Mouse (Mus musculus) heart, embryonic 14.5 days (tissue): ENCODE measurements around the gene Kalrn. TPM values are rescaled to one million over a fixed set of nuclear protein-coding genes. Genes with fewer than 3 reads are reported as not detected.

Experiments
- ATAC-seq: fragments of 200-750 bp; cut with Nextera tagmentation; 2 replicates; pipeline ENCODE4 v1.8.0; 2017; ENCODE audit warnings: low read depth, moderate TSS enrichment; ENCODE audit not compliant: insufficient number of reproducible peaks, insufficient read depth, low FRiP score
- H3K27ac ChIP-seq, 2 experiments: fragments of 200-500 bp in 1 of 2; fragments of 300-500 bp in 1 of 2; sonication (generic) in 1 of 2; replicated peaks in 1 of 2; 2 replicates each; pipeline ENCODE4 v1.5.1; 2012 to 2014; ENCODE audit warnings: low read depth in 2 of 2, low read length in 2 of 2, control low read depth in 1 of 2, mild to moderate bottlenecking in 1 of 2, mixed read lengths in 1 of 2; ENCODE audit not compliant: control insufficient read depth in 1 of 2, insufficient read depth in 1 of 2
- H3K27me3 ChIP-seq: fragments of 300-500 bp; sonication (generic); 2 replicates; pipeline ENCODE4 v1.6.1; 2014; ENCODE audit warnings: mild to moderate bottlenecking, low read length, control low read depth; ENCODE audit not compliant: control insufficient read depth, insufficient read depth
- H3K36me3 ChIP-seq: fragments of 300-500 bp; sonication (generic); 2 replicates; pipeline ENCODE4 v1.6.1; 2014; ENCODE audit warnings: mild to moderate bottlenecking, control low read depth, low read length, mixed read lengths; ENCODE audit not compliant: control insufficient read depth, insufficient read depth
- H3K4me1 ChIP-seq, 2 experiments: fragments of 200-500 bp in 1 of 2; fragments of 300-500 bp in 1 of 2; sonication (generic) in 1 of 2; 2 replicates each; pipeline ENCODE4 v1.6.1; 2012 to 2014; ENCODE audit warnings: low read length in 2 of 2, control low read depth in 1 of 2, mixed read lengths in 1 of 2; ENCODE audit not compliant: control insufficient read depth in 2 of 2, insufficient read depth in 2 of 2
- H3K4me2 ChIP-seq: fragments of 300-500 bp; sonication (generic); 2 replicates; pipeline ENCODE4 v1.6.1; 2014; ENCODE audit warnings: mild to moderate bottlenecking, low read length
- H3K4me3 ChIP-seq, 2 experiments: fragments of 200-500 bp in 1 of 2; fragments of 300-500 bp in 1 of 2; sonication (generic) in 1 of 2; 2 replicates each; pipeline ENCODE4 v1.5.1; 2012 to 2014; ENCODE audit warnings: low read length in 2 of 2, mild to moderate bottlenecking in 2 of 2, control low read depth in 1 of 2, low read depth in 1 of 2, moderate library complexity in 1 of 2; ENCODE audit not compliant: control insufficient read depth in 1 of 2, insufficient read depth in 1 of 2
- H3K9ac ChIP-seq: fragments of 300-500 bp; sonication (generic); 2 replicates; pipeline ENCODE4 v1.6.1; 2014; ENCODE audit warnings: mild to moderate bottlenecking, low read length
- H3K9me3 ChIP-seq: fragments of 300-500 bp; sonication (generic); 2 replicates; pipeline ENCODE4 v1.6.1; 2016; ENCODE audit warnings: low read length, control low read depth; ENCODE audit not compliant: control insufficient read depth
- WGBS: fragments of 180-500 bp; shearing (Covaris S2); extraction: QIAGEN DNeasy Blood & Tissue Kit; methylation state at CpG from one replicate; pipeline ENCODE4 v1.1.7; 2014; 5-methylcytosine and 5-hydroxymethylcytosine counted together
- polyA plus RNA-seq: library from polyadenylated mRNA; unstranded; fragments of >200 nt; fragmentation: Nextera tagmentation; extraction: Ambion mirVana; gene quantifications from 2 replicates; pipeline ENCODE4 v1.2.1, GENCODE M21; 2014

Kalrn gene
- polyA plus RNA-seq, 1 experiment from 2014 or later: 33.4 TPM

DNA sequence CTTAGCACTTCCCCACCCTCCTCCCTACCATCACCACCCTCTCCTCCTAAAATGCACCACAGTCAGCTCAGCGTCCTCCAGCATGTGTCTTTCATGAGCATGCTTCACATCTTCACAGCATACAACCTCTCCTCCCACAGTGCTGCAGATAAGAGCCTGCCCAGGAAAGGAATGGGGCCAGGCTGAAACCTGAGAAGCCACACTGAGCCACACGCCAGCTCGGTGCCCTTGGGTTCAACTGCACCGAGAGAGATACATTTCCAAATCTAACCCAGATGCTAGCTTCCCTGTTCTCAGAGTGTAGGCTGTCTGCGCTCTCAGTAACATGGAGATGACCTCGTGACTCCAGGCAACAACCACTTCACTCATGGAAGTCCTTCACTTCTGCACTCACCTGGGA, 151.9 kb downstream of the Kalrn start:
- Histone ChIP-seq H3K9me3 (no peaks in the 10 kb centered on the region), H3K4me3 (no peak overlapping the region), H3K27me3 (no peaks in the 10 kb centered on the region), H3K27ac (peak overlapping the region in 1 of 2 experiments; percentile 44; a peak in 2 of 4 replicates), H3K9ac (no peak overlapping the region), H3K4me2 (peak overlapping the region; percentile 28), H3K4me1 (peaks cover 26 to 37% of the 10 kb centered on the region in 2 experiments), H3K36me3 (no peaks in the 10 kb centered on the region)
- 11% methylated on average over 6 of the region's 6 CpGs for WGBS
- ATAC-seq: peak; percentile 80

DNA sequence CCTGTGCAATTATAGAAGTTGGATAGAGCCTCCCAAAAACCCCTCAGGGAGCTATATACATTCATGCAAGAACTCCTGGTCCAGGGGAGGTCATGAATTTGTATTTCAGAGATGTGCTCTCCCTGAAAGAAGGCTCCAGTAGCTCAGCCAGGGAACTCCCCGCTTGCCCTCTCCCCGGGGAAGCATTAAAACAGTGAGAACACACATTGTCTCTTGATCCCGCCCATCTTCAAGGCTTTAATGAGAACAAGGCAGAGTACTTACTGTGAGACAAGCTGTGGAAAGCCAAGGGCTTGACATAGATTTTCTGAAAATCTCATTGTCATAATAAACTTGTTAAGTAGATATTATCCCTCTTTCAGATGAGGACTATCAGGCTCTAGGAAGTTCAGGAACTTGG, 155.4 kb downstream of the Kalrn start:
- H3K4me1 ChIP-seq: peaks cover 29 to 41% of the 10 kb centered on the region in 2 experiments
- H3K27me3 ChIP-seq: no peaks in the 10 kb centered on the region
- H3K36me3 ChIP-seq: no peaks in the 10 kb centered on the region
- H3K9me3 ChIP-seq: no peaks in the 10 kb centered on the region
- no peak overlapping the region for H3K4me2 ChIP-seq
- H3K9ac ChIP-seq: no peak overlapping the region
- H3K4me3 ChIP-seq: no peak overlapping the region
- WGBS: 62% methylated on average over 3 of the region's 3 CpGs
- H3K27ac ChIP-seq: no peak overlapping the region
- no peak for ATAC-seq

DNA sequence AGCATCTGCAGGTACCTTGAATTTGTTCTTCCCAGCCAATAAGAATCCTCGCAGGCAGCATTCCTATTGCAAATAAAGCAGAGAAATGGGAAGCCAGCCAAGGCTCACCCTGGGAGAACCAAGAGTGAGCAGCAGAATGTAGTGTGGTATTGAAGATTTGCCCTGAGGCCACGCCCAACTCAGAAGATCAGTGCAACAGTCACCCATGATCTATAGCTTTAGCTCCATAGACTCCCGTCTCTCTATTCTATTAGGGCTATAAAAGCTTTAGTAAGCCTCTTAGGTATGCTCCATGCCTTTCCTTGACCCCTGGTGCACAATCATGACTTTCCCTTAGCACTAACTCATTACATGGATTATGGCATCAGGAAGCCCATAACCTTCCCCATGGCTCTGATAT, 155.9 kb downstream of the Kalrn start:
- H3K27ac ChIP-seq: no peak overlapping the region
- H3K4me3 ChIP-seq: no peak overlapping the region
- H3K27me3 ChIP-seq: no peaks in the 10 kb centered on the region
- H3K4me2 ChIP-seq: no peak overlapping the region
- WGBS: 81% methylated on average over 3 of the region's 3 CpGs
- peaks cover 29 to 41% of the 10 kb centered on the region in 2 experiments for H3K4me1 ChIP-seq
- H3K9ac ChIP-seq: no peak overlapping the region
- no peaks in the 10 kb centered on the region for H3K9me3 ChIP-seq
- no peak for ATAC-seq
- H3K36me3 ChIP-seq: no peaks in the 10 kb centered on the region

DNA sequence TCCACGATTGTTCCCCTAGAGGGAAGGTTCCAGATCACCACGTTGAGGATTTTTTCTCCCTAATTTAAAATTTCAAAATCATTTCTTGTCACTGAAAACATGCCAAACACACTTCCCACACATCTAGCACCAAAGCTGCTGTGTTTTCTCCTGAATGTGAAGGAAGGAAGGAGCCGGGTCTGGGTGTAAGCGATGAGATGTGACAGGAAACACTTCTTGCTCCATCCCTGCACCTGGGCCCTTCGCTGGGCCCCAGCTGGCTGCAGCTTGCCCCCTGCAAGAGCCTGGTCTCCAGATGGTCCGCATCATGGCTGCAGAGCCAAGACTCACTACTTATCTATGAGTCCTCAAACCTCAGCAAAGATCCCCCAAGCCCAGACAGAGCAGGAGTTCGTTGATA, 158.8 kb downstream of the Kalrn start:
- ATAC-seq: no peak
- H3K36me3 ChIP-seq: no peaks in the 10 kb centered on the region
- no peak overlapping the region for H3K9ac ChIP-seq
- no peak overlapping the region for H3K4me3 ChIP-seq
- H3K4me1 ChIP-seq: peaks cover 13 to 16% of the 10 kb centered on the region in 2 experiments
- 51% methylated on average over 7 of the region's 7 CpGs for WGBS
- H3K27ac ChIP-seq: peak overlapping the region; percentile 1 to 51; a peak in 1 of 4 replicates
- H3K27me3 ChIP-seq: no peaks in the 10 kb centered on the region
- H3K9me3 ChIP-seq: no peaks in the 10 kb centered on the region
- no peak overlapping the region; the same call in 1 of the 2 replicates for H3K4me2 ChIP-seq

DNA sequence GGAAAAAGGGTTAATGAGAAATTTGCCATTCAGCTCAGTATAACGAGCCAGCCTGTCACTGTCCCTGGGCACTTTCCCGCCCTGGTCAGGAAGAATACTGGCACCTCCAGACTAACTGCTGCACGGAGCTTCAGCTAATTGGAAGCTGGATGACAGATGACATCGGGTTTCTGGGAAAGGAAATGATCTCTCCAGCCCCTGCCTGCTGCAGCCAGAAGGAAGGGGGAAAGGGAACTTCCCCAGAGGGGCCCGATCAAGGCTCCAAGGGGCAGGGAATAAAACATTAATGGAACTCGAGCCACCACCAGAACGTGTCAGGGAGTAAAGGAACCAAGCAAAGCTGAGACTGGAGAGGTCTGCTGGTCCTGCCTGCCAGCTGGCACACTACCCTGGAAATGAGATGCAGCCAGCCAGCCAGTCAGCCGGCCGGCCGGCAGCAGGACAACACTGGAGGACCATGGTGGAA, 159.4 kb downstream of the Kalrn start:
- WGBS: 36% methylated on average over 10 of the region's 10 CpGs
- no peaks in the 10 kb centered on the region for H3K36me3 ChIP-seq
- no peaks in the 10 kb centered on the region for H3K9me3 ChIP-seq
- H3K4me2 ChIP-seq: peak overlapping the region; percentile 5
- peaks cover 13 to 16% of the 10 kb centered on the region in 2 experiments for H3K4me1 ChIP-seq
- H3K9ac ChIP-seq: no peak overlapping the region
- H3K27me3 ChIP-seq: no peaks in the 10 kb centered on the region
- H3K27ac ChIP-seq: peak overlapping the region; percentile 1 to 51
- ATAC-seq: no peak
- H3K4me3 ChIP-seq: no peak overlapping the region

DNA sequence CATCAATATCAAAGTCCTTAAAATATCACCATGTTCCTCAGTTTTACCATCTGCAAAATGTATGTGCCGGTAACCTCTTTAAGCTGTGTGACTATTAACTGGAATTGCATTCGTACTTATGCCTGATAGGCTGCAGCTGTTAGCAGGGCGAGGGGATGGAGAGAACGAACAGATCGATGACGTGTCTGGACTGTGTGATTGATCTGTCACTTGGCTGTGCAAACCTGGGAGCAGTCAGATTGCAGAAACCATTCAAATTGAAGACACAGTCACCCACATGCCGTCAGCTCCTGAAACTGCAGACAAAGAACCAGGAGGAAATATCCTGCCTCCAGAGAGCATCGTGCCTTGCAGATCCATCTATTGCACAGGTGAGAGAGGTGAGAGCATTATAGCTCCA, 166.3 kb downstream of the Kalrn start:
- WGBS: 67% methylated on average over 8 of the region's 8 CpGs
- Histone ChIP-seq H3K27ac (no peak overlapping the region), H3K36me3 (no peaks in the 10 kb centered on the region), H3K9ac (no peak overlapping the region), H3K4me2 (no peak overlapping the region), H3K27me3 (no peaks in the 10 kb centered on the region), H3K4me1 (no peaks in the 10 kb centered on the region), H3K9me3 (no peaks in the 10 kb centered on the region), H3K4me3 (no peak overlapping the region)
- ATAC-seq: no peak

DNA sequence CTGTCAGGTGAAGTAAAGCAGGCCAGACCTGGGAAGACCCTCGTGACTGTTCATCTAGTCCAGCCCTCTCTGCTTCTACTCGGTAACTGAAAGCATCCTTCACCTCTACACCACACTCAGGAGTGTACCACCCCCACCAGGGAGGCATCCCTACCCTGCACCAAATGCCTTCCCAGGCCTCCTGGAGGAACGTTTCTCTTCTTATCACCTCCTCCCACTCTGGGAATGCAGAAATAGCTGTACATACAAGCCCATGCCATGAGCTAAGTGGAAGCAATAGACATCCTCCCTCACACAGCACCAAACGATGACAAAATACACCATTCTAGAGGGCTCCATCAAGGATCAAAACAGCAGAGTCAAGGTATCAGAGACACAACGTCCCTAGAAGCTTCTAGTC, 168.2 kb downstream of the Kalrn start:
- Histone ChIP-seq H3K27ac (no peak overlapping the region), H3K9me3 (no peaks in the 10 kb centered on the region), H3K4me3 (no peak overlapping the region), H3K36me3 (no peaks in the 10 kb centered on the region), H3K4me1 (no peaks in the 10 kb centered on the region), H3K9ac (no peak overlapping the region), H3K4me2 (no peak overlapping the region), H3K27me3 (no peaks in the 10 kb centered on the region)
- WGBS: 33% methylated on average over 5 of the region's 5 CpGs
- ATAC-seq: no peak; the same call in 1 of the 2 replicates

DNA sequence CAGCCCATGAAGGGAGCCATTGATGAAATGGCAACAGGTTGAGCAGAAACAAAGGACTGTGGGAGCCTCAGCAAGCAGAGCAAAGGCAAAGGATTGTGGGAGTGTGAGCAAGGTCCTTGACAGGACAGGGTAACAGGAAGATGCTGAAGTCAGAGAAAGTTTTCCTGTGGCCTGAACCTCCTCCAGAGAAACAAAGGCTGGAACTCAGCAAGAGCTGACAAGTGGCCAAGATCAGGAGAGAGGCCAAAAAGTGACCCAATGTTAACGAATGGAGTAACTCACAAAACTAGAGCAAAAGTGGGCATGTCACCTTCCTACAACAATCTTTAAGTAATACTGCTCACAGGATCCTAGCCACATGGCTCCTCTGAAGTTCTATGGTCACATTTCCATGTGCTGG, 172.1 kb downstream of the Kalrn start:
- no peaks in the 10 kb centered on the region for H3K36me3 ChIP-seq
- H3K4me3 ChIP-seq: no peak overlapping the region
- ATAC-seq: no peak
- H3K4me1 ChIP-seq: no peaks in the 10 kb centered on the region
- 69% methylated on average over 1 of the region's 1 CpGs for WGBS
- H3K9me3 ChIP-seq: no peaks in the 10 kb centered on the region
- H3K9ac ChIP-seq: no peak overlapping the region
- H3K27ac ChIP-seq: no peak overlapping the region
- H3K27me3 ChIP-seq: no peaks in the 10 kb centered on the region
- H3K4me2 ChIP-seq: no peak overlapping the region
